Mouse (Mus musculus): Measurements from ENCODE around the gene Pcdh20. TPM values are rescaled to one million over a fixed set of nuclear protein-coding genes. Genes with fewer than 3 reads are reported as not detected.

Gene Pcdh20
- 10 to 100 TPM; 17.1 to 22.8 TPM for total RNA-seq (2021)
- long read RNA-seq, experiment 1, transcript Pcdh20-202 (2 exons, 3,362 nt), result major isoform, 21 of 24 reads
- long read RNA-seq, experiment 1, partial matches to known transcripts, result 3 of 24 reads
- long read RNA-seq, experiment 1, other reads (novel, unspliced or antisense), result 0 of 24 reads
- long read RNA-seq, experiment 2, transcript Pcdh20-202 (2 exons, 3,362 nt), result major isoform, 11 of 12 reads
- long read RNA-seq, experiment 2, partial matches to known transcripts, result 0 of 12 reads
- long read RNA-seq, experiment 2, other reads (novel, unspliced or antisense), result 1 of 12 reads

GRCm38 (mm10) chr14:88470495-88471434 is at the start of gene Pcdh20:
Gene Pcdh20 (minus strand): TSS chr14:88471396.
- intact Hi-C loops (cut with DNase I), result loop anchor here (5.0 kb wide), 1 partner anchor 512 kb away; no protein-coding TSS in a partner anchor
- peak; percentile 18 to 54 for DNase-seq (ENCODE audit: low spot score in 2 of 2)

DNA sequence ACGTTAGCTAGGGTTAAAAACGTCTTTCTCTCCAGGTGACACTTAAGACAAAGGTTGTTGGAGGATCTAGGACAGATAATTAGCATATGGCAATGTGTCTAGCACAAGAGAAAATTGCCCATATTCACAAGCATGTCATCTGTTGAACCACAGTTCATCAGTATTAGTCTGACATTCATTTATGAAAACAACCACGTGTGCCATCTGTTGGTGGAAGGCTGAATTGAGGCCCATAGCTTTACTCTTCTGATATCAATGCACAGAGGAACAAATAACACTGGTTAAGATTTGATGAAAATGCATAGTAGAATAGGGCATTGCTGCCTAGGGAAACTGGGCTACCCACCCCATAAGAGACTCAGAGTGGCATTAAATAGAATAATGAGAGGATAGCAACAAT is 8.7 kb upstream of the Pcdh20 start:
- intact Hi-C loops (cut with DNase I), result no loop called here
- DNase-seq (ENCODE audit: low spot score in 2 of 2), result peak; percentile 8 to 33

DNA sequence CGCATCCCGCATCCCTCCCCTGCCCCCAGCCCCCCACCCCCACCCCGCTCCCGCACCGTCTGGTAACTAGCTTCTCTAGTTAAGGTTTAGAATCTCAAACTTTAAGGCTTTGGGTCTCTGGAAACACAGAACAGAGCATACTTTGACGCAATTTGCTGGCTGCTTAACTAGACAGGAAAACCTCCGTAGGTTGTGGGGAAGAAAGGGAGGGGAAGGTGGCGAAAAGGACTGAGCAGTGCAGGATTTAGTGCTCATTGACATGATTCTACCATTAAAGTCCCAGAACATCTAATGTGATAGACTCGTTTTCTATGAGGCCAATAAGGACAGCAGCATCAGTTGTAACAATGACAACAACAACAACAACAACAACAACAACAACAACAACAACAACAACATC is 1.2 kb downstream of the Pcdh20 start:
- DNase-seq (ENCODE audit: low spot score in 2 of 2), result no peak

GRCm38 (mm10) chr14:88469361-88469760 is 1.8 kb downstream of the Pcdh20 start:
- intact Hi-C loops (cut with DNase I), result loop anchor here (5.0 kb wide), 2 partner anchors 902 to 1007 kb away; no protein-coding TSS in a partner anchor
- peak; percentile 7 to 29 for DNase-seq (ENCODE audit: low spot score in 2 of 2)

More for the DNA sequence above, 1.2 kb downstream of the Pcdh20 start:
- intact Hi-C loops (cut with DNase I), result loop anchor here (5.0 kb wide), 3 partner anchors 512 to 1008 kb away; no protein-coding TSS in a partner anchor

DNA sequence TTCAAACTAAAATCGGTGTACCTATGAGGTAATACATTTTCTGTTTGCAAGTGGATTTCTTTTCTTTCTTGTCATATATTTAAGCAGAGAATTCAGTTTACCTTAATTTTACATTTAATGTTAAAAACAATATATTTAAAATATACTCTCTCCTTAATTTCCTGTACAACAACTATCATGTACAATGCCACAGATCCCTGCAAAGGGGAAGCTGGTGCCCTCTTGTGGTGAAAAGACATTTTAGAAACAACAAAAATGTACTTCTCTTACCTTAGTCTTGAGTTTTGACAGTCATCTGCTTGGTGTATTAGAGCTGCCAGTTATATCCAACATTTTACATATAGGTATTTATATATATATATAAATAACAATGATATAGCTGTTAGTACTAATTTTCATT is 4.8 kb downstream of the Pcdh20 start:
- intact Hi-C loops (cut with DNase I), result loop anchor here (5.0 kb wide), 2 partner anchors 899 to 1004 kb away; no protein-coding TSS in a partner anchor
- DNase-seq (ENCODE audit: low spot score in 2 of 2), result peak; percentile 66 to 75

GRCm38 (mm10) chr14:88464356-88464755 is 6.8 kb downstream of the Pcdh20 start:
- DNase-seq (ENCODE audit: low spot score in 2 of 2), result no peak
- intact Hi-C loops (cut with DNase I), result no loop called here

DNA sequence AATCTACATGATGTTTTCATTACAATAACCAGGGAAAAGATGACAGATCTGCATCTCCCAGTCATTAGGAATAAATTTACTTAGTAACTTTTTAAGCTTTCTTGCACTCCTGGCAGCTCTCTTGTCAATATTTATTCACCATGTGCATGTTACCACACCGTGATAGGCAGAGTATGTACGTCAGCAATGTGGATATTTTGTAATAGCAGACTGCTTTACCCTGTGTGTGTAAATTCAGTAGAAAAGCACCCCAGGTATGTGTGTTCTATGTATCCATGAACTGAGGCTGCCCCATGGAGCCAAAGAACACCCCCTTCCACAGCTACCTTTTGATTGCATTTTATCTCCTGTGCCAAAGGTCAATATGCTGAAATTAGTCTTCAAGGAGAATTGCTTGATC is 7.8 kb downstream of the Pcdh20 start:
- intact Hi-C loops (cut with DNase I), result no loop called here
- no peak for DNase-seq (ENCODE audit: low spot score in 2 of 2)

DNA sequence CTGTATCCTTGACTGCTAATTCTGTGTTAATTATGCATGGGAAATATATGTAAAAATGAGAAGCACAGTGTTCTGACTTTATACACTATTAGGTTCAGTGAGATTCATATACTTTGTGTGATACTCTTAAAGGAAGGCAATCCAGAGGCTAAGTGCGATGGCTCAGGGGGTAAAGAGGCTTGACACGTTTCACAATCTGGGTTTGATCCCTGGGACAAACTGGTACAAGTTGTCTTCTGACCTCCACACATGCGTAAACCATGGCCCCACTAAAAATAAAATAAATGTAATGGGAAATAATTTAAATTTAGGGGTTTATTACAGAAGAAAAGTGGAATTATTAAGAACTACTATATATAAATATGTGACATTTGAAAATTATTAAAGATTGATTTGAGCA is 8.3 kb downstream of the Pcdh20 start:
- no peak for DNase-seq (ENCODE audit: low spot score in 2 of 2)
- intact Hi-C loops (cut with DNase I), result no loop called here

DNA sequence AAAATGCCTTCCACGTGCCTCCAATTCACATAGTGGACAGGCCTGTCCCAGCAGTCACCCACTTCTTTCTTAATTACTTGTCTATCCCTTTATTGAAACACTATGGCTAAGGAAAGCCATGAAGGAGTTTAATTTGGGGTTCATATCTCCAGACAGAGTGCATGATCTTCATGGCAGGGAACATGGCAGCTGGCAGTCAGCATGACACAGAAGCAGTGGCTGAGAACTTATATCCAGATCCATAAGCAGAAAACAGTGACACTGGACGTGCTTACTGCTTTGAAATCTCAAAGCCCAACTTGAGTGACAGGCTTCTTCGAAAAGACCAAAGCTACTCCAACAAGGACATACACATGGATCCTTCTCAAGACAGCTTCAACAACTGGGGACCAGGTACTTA is 10.5 kb downstream of the Pcdh20 start:
- intact Hi-C loops (cut with DNase I), result no loop called here
- DNase-seq (ENCODE audit: low spot score in 2 of 2), result no peak

- intact Hi-C loops (cut with DNase I), result no loop called here
- no peak for DNase-seq (ENCODE audit: low spot score in 2 of 2)
Measured at GRCm38 (mm10) chr14:88443304-88443703, 27.9 kb downstream of the Pcdh20 start.

- no peak for DNase-seq (ENCODE audit: low spot score in 2 of 2)
- intact Hi-C loops (cut with DNase I), result no loop called here
Measured at GRCm38 (mm10) chr14:88429393-88429792, 41.8 kb downstream of the Pcdh20 start.

DNA sequence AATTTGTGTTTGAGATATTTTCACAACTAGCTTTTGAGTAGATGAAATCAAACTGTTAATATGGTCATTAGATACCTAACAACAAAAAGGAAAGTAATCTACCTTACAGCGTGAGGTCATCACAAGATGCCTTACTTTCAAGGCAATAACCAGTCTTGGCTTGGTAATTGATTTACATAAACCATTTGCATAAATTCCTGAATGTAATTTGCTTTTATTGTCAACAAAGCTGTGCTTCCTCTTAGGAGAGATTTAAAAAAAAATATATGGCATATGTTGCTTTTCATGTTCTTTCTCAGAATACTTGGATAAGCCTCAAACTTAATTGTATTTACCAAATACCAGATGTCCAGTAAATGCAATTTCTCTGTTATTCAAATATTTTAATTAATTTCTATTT is 43.8 kb downstream of the Pcdh20 start:
- intact Hi-C loops (cut with DNase I), result no loop called here
- DNase-seq (ENCODE audit: low spot score in 2 of 2), result no peak
